Mouse (Mus musculus) hindbrain, embryonic 11.5 days (tissue): ENCODE measurements around the gene Id3. TPM values are rescaled to one million over a fixed set of nuclear protein-coding genes. Genes with fewer than 3 reads are reported as not detected.
A peak's percentile ranks its signal among the peaks of the same experiment; 100 is the strongest.

Source experiments
- ATAC-seq: fragments of 200-750 bp; cut with Nextera tagmentation; 2 replicates; pipeline ENCODE4 v1.8.0; 2017; ENCODE audit warnings: mild to moderate bottlenecking, moderate TSS enrichment, moderate library complexity; ENCODE audit not compliant: low FRiP score
- DNase-seq: peaks from one replicate; pipeline ENCODE4 v3.0.0-alpha.2; 2015; ENCODE audit warnings: low spot score
- H3K27ac ChIP-seq: fragments of 300-500 bp; sonication (generic); 2 replicates; pipeline ENCODE4 v1.5.1; 2014; ENCODE audit warnings: mild to moderate bottlenecking, low read depth, low read length
- H3K27me3 ChIP-seq: fragments of 300-500 bp; sonication (generic); 2 replicates; pipeline ENCODE4 v1.6.1; 2014; ENCODE audit warnings: mild to moderate bottlenecking, low read length, moderate library complexity, mixed read lengths; ENCODE audit not compliant: control insufficient read depth, insufficient read depth
- H3K36me3 ChIP-seq: fragments of 300-500 bp; sonication (generic); 2 replicates; pipeline ENCODE4 v1.6.1; 2014; ENCODE audit warnings: mild to moderate bottlenecking, low read length, moderate library complexity, mixed read lengths; ENCODE audit not compliant: control insufficient read depth, insufficient read depth
- H3K4me1 ChIP-seq: fragments of 300-500 bp; sonication (generic); replicated peaks from 2 replicates; pipeline ENCODE4 v1.6.1; 2014; ENCODE audit warnings: low read length, mixed read lengths; ENCODE audit not compliant: control insufficient read depth, insufficient read depth
- H3K4me2 ChIP-seq: fragments of 300-500 bp; sonication (generic); replicated peaks from 2 replicates; pipeline ENCODE4 v1.6.1; 2014; ENCODE audit warnings: mild to moderate bottlenecking, low read depth, low read length
- H3K4me3 ChIP-seq: fragments of 300-500 bp; sonication (generic); 2 replicates; pipeline ENCODE4 v1.5.1; 2014; ENCODE audit warnings: low read depth, low read length
- H3K9ac ChIP-seq: fragments of 300-500 bp; sonication (generic); 2 replicates; pipeline ENCODE4 v1.6.1; 2014; ENCODE audit warnings: low read depth, low read length
- H3K9me3 ChIP-seq: fragments of 300-500 bp; sonication (generic); 2 replicates; pipeline ENCODE4 v1.6.1; 2016; ENCODE audit warnings: low read length; ENCODE audit not compliant: control insufficient read depth
- WGBS: fragments of 180-500 bp; shearing (Covaris S2); extraction: QIAGEN DNeasy Blood & Tissue Kit; methylation state at CpG from one replicate; pipeline ENCODE4 v1.1.7; 2014; 5-methylcytosine and 5-hydroxymethylcytosine counted together
- polyA plus RNA-seq: library from polyadenylated mRNA; unstranded; fragments of >200 nt; fragmentation: Nextera tagmentation; extraction: Ambion mirVana; gene quantifications from 2 replicates; pipeline ENCODE4 v1.2.1, GENCODE M21; 2014

The Id3 gene
- polyA plus RNA-seq, 1 experiment from 2014 or later, result 482 TPM

GRCm38 (mm10) chr4:136149045-136149379 is 5.7 kb downstream of the Id3 start:
- no peak overlapping the region for H3K9ac ChIP-seq
- no peaks in the 10 kb centered on the region for H3K9me3 ChIP-seq
- no peaks in the 10 kb centered on the region; the same call in 1 of the 2 replicates for H3K27me3 ChIP-seq
- peaks cover 11% of the 10 kb centered on the region for H3K4me1 ChIP-seq
- WGBS, result 74% methylated on average over 2 of the region's 2 CpGs
- no peak overlapping the region for H3K4me3 ChIP-seq
- no peak overlapping the region; the same call in 1 of the 2 replicates for H3K4me2 ChIP-seq
- peak overlapping the region; percentile 68; the same call in 1 of the 2 replicates for H3K27ac ChIP-seq
- no peaks in the 10 kb centered on the region for H3K36me3 ChIP-seq
- ATAC-seq, result no peak
- peak; percentile 35 for DNase-seq

GRCm38 (mm10) chr4:136149734-136150133 is 6.4 kb downstream of the Id3 start:
- ATAC-seq (no peak), DNase-seq (peak; percentile 78)
- Histone ChIP-seq H3K9me3 (no peaks in the 10 kb centered on the region), H3K9ac (no peak overlapping the region), H3K4me1 (peaks cover 11% of the 10 kb centered on the region), H3K27me3 (no peaks in the 10 kb centered on the region; the same call in 1 of the 2 replicates), H3K4me3 (no peak overlapping the region), H3K27ac (no peak overlapping the region), H3K4me2 (no peak overlapping the region), H3K36me3 (no peaks in the 10 kb centered on the region)
- WGBS, result 34% methylated on average over 3 of the region's 3 CpGs

GRCm38 (mm10) chr4:136150596-136150995 is 7.3 kb downstream of the Id3 start:
- Histone ChIP-seq H3K27me3 (no peaks in the 10 kb centered on the region), H3K4me2 (no peak overlapping the region), H3K36me3 (no peaks in the 10 kb centered on the region), H3K4me1 (peaks cover 11% of the 10 kb centered on the region), H3K9ac (no peak overlapping the region), H3K9me3 (no peaks in the 10 kb centered on the region), H3K4me3 (no peak overlapping the region), H3K27ac (peak overlapping the region; percentile 33; the same call in 1 of the 2 replicates)
- WGBS, result 42% methylated on average over 4 of the region's 4 CpGs
- no peak for ATAC-seq
- DNase-seq, result peak; percentile 28

- no peaks in the 10 kb centered on the region for H3K27me3 ChIP-seq
- H3K36me3 ChIP-seq, result no peaks in the 10 kb centered on the region
- no peak overlapping the region for H3K4me3 ChIP-seq
- H3K4me2 ChIP-seq, result no peak overlapping the region
- DNase-seq (no peak), ATAC-seq (no peak)
- peaks cover 5% of the 10 kb centered on the region for H3K4me1 ChIP-seq
- no peak overlapping the region for H3K9ac ChIP-seq
- H3K27ac ChIP-seq, result no peak overlapping the region
- H3K9me3 ChIP-seq, result no peaks in the 10 kb centered on the region
- 93% methylated on average over 4 of the region's 4 CpGs for WGBS
These were observed 9.5 kb downstream of the Id3 start for GRCm38 (mm10) chr4:136152821-136153220.

GRCm38 (mm10) chr4:136154462-136154861 is 11.2 kb downstream of the Id3 start:
- no peaks in the 10 kb centered on the region for H3K27me3 ChIP-seq
- no peak overlapping the region for H3K9ac ChIP-seq
- DNase-seq, result no peak
- H3K4me3 ChIP-seq, result no peak overlapping the region
- no peaks in the 10 kb centered on the region for H3K36me3 ChIP-seq
- H3K4me1 ChIP-seq, result peaks cover 6% of the 10 kb centered on the region
- 69% methylated on average over 9 of the region's 9 CpGs for WGBS
- H3K4me2 ChIP-seq, result no peak overlapping the region
- no peaks in the 10 kb centered on the region for H3K9me3 ChIP-seq
- no peak for ATAC-seq
- no peak overlapping the region for H3K27ac ChIP-seq

GRCm38 (mm10) chr4:136158498-136158897 is 15.2 kb downstream of the Id3 start:
- Histone ChIP-seq H3K36me3 (no peaks in the 10 kb centered on the region), H3K27me3 (no peaks in the 10 kb centered on the region), H3K4me1 (peaks cover 8% of the 10 kb centered on the region), H3K27ac (no peak overlapping the region), H3K4me3 (no peak overlapping the region), H3K9ac (no peak overlapping the region), H3K9me3 (no peaks in the 10 kb centered on the region), H3K4me2 (no peak overlapping the region)
- DNase-seq, result no peak
- ATAC-seq, result no peak
- WGBS, result 74% methylated on average over 6 of the region's 6 CpGs

GRCm38 (mm10) chr4:136159802-136160397 is 16.6 kb downstream of the Id3 start:
- no peak overlapping the region for H3K4me3 ChIP-seq
- H3K4me1 ChIP-seq, result peaks cover 8% of the 10 kb centered on the region
- 0 out of 2 replicates have a peak overlapping the region, but pooled peaks have one; percentile 23 for H3K9ac ChIP-seq
- H3K9me3 ChIP-seq, result no peaks in the 10 kb centered on the region
- peak overlapping the region; percentile 88 for H3K27ac ChIP-seq
- DNase-seq (peak; percentile 93), ATAC-seq (peak; percentile 86)
- H3K27me3 ChIP-seq, result no peaks in the 10 kb centered on the region
- H3K36me3 ChIP-seq, result no peaks in the 10 kb centered on the region
- H3K4me2 ChIP-seq, result no peak overlapping the region
- 5% methylated on average over 5 of the region's 5 CpGs for WGBS

- H3K4me2 ChIP-seq, result no peak overlapping the region
- no peak overlapping the region for H3K4me3 ChIP-seq
- H3K27ac ChIP-seq, result no peak overlapping the region
- H3K9me3 ChIP-seq, result no peaks in the 10 kb centered on the region
- DNase-seq (peak; percentile 96), ATAC-seq (peak; percentile 44; the same call in 1 of the 2 replicates)
- WGBS, result 1% methylated on average over 11 of the region's 11 CpGs
- H3K27me3 ChIP-seq, result no peaks in the 10 kb centered on the region
- no peaks in the 10 kb centered on the region for H3K36me3 ChIP-seq
- H3K9ac ChIP-seq, result no peak overlapping the region
- peaks cover 8% of the 10 kb centered on the region for H3K4me1 ChIP-seq
These were observed 20.2 kb downstream of the Id3 start for GRCm38 (mm10) chr4:136163448-136163847.

- no peak overlapping the region for H3K4me3 ChIP-seq
- 78% methylated on average over 8 of the region's 8 CpGs for WGBS
These were observed 21.7 kb downstream of the Id3 start for GRCm38 (mm10) chr4:136164981-136165380.

More at GRCm38 (mm10) chr4:136164981-136165380, 21.7 kb downstream of the Id3 start:
- no peaks in the 10 kb centered on the region for H3K9me3 ChIP-seq
- no peaks in the 10 kb centered on the region; the same call in 1 of the 2 replicates for H3K4me1 ChIP-seq
- no peak for DNase-seq
- no peak overlapping the region for H3K9ac ChIP-seq
- H3K36me3 ChIP-seq, result no peaks in the 10 kb centered on the region
- H3K4me2 ChIP-seq, result no peak overlapping the region
- no peaks in the 10 kb centered on the region for H3K27me3 ChIP-seq
- no peak overlapping the region for H3K27ac ChIP-seq
- ATAC-seq, result no peak
